Mouse (Mus musculus): Measurements from ENCODE around the gene Lurap1. TPM values are rescaled to one million over a fixed set of nuclear protein-coding genes. Genes with fewer than 3 reads are reported as not detected.

The Lurap1 gene
- polyA plus RNA-seq, 1 experiment, result 5.7 TPM

- WGBS, result 77% methylated on average over 6 of the region's 6 CpGs
These were observed 23.2 kb downstream of the Lurap1 start for GRCm38 (mm10) chr4:116127956-116128355.

GRCm38 (mm10) chr4:116125803-116126386, 25.2 kb downstream of the Lurap1 start:
- no peak overlapping the region for H3K4me3 ChIP-seq (replicated peaks; ENCODE audit: extremely low read depth, low read depth, low read length)
- no peak for DNase-seq
- H3K4me1 ChIP-seq (ENCODE audit: control insufficient read depth, insufficient read depth, low read length), result no peaks in the 10 kb centered on the region; the same call in 1 of the 2 replicates
- 90% methylated on average over 4 of the region's 4 CpGs for WGBS
- no peak for TF ChIP-seq CTCF (IDR thresholded peaks at IDR 0.05; ENCODE audit: insufficient read depth, low read length)
- no peak for TF ChIP-seq POLR2A (IDR thresholded peaks at IDR 0.05; ENCODE audit: borderline replicate concordance, extremely low read depth, low read depth, low read length)

More at GRCm38 (mm10) chr4:116127956-116128355, 23.2 kb downstream of the Lurap1 start:
- no peak overlapping the region for H3K4me3 ChIP-seq (replicated peaks; ENCODE audit: extremely low read depth, low read depth, low read length)
- no peak for TF ChIP-seq POLR2A (IDR thresholded peaks at IDR 0.05; ENCODE audit: borderline replicate concordance, extremely low read depth, low read depth, low read length)
- no peak for TF ChIP-seq CTCF (IDR thresholded peaks at IDR 0.05; ENCODE audit: insufficient read depth, low read length)
- H3K4me1 ChIP-seq (ENCODE audit: control insufficient read depth, insufficient read depth, low read length), result no peaks in the 10 kb centered on the region; the same call in 1 of the 2 replicates
- no peak for DNase-seq

DNA sequence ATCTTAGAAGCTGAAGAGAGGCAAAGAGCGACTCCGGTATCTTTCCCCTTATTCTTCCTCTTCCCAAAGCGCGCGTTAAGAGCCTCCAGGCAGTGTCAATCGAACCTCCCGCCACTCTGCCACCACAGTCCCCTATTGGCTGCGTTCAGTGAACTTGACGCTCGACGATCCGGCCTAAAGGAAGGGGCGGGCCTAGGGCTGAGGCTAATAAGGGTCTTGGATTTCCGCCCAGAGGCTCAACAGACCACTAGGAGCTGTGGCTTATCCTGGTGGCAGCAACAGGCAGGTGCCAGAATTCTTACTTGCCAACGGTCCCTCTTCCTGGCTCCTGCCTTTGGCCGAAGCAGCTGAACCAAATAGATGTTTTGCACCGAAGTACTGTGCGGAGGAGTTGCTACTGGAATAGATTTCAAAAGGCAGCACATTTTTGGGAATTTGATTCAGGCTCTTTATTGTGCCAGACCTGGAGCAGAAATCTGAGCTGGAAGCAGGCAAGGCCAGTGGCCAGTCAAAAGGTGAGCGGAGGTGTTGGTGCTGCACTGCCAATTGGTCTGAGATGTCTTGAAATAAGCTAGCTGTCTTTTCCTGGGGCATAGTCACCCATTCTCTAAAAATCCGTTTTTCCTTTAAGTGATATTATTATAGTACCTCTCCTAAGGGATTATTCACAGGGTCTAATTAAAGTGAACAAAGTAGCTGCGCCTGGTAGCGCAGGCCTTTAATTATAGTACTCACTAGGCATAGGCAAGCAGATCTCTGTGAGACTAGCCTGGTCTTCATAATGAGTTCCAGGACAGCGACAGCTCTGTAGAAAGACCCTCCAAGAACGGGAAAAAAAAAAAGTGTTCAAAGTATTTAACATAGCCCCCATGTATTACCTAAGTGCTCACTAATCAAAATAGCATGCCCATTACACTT, 27.3 kb downstream of the Lurap1 start, which contains the start of the genes Rad54l and Pomgnt1:
Gene Rad54l (minus strand): TSS at position 89 of the 918 bp plus-strand sequence.
Gene Pomgnt1 (plus strand): TSS at position 239 of the 918 bp plus-strand sequence.
- WGBS, result 6% methylated on average over 24 of the region's 24 CpGs
- Histone ChIP-seq H3K4me3 (replicated peaks; ENCODE audit: extremely low read depth, low read depth, low read length) (peak within 1 kb of the TSS; percentile 74), H3K4me1 (ENCODE audit: control insufficient read depth, insufficient read depth, low read length) (no peaks in the 10 kb centered on the region; the same call in 1 of the 2 replicates)
- TF ChIP-seq POLR2A (IDR thresholded peaks at IDR 0.05; ENCODE audit: borderline replicate concordance, extremely low read depth, low read depth, low read length) (peak; percentile 59; the same call in 1 of the 2 replicates), CTCF (IDR thresholded peaks at IDR 0.05; ENCODE audit: insufficient read depth, low read length) (peak; percentile 22; the same call in 1 of the 2 replicates)
- DNase-seq, result peak; percentile 71

DNA sequence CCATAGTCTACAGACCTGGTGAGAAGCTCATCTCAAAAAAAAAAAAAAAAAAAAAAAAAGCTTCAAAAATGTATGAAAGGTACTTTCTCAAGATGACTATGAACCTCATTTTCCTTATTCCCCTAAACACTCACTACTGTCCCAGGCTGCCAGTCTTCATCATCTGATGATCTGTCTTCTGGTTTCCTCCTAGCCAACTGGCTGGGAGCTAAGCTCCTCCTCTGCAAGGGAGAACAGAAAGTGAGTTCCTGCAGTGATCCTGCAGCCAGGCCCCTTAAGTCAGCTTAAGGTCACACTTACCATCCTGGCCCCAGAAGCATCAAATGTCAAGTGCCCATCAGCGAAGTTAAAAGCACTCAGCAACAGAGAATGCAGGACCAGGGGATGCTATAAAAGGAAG, 28.4 kb downstream of the Lurap1 start:
- H3K4me1 ChIP-seq (ENCODE audit: control insufficient read depth, insufficient read depth, low read length), result no peaks in the 10 kb centered on the region; the same call in 1 of the 2 replicates
- 0% methylated on average over 1 of the region's 1 CpGs for WGBS
- H3K4me3 ChIP-seq (replicated peaks; ENCODE audit: extremely low read depth, low read depth, low read length), result no peak overlapping the region
- TF ChIP-seq CTCF (IDR thresholded peaks at IDR 0.05; ENCODE audit: insufficient read depth, low read length) (no peak), POLR2A (IDR thresholded peaks at IDR 0.05; ENCODE audit: borderline replicate concordance, extremely low read depth, low read depth, low read length) (no peak)
- DNase-seq, result no peak

- no peaks in the 10 kb centered on the region for H3K4me1 ChIP-seq (ENCODE audit: control insufficient read depth, insufficient read depth, low read length)
- WGBS, result 90% methylated on average over 2 of the region's 2 CpGs
- DNase-seq, result no peak
- H3K4me3 ChIP-seq (replicated peaks; ENCODE audit: extremely low read depth, low read depth, low read length), result no peak overlapping the region
- TF ChIP-seq CTCF (IDR thresholded peaks at IDR 0.05; ENCODE audit: insufficient read depth, low read length), result no peak
- TF ChIP-seq POLR2A (IDR thresholded peaks at IDR 0.05; ENCODE audit: borderline replicate concordance, extremely low read depth, low read depth, low read length), result no peak
These were observed 39.7 kb downstream of the Lurap1 start for GRCm38 (mm10) chr4:116111486-116111885.

GRCm38 (mm10) chr4:116110695-116111094, 40.4 kb downstream of the Lurap1 start:
- Histone ChIP-seq H3K4me3 (replicated peaks; ENCODE audit: extremely low read depth, low read depth, low read length) (no peak overlapping the region), H3K4me1 (ENCODE audit: control insufficient read depth, insufficient read depth, low read length) (no peaks in the 10 kb centered on the region)
- no peak for TF ChIP-seq CTCF (IDR thresholded peaks at IDR 0.05; ENCODE audit: insufficient read depth, low read length)
- TF ChIP-seq POLR2A (IDR thresholded peaks at IDR 0.05; ENCODE audit: borderline replicate concordance, extremely low read depth, low read depth, low read length), result no peak
- DNase-seq, result no peak
- 85% methylated on average over 6 of the region's 6 CpGs for WGBS

DNA sequence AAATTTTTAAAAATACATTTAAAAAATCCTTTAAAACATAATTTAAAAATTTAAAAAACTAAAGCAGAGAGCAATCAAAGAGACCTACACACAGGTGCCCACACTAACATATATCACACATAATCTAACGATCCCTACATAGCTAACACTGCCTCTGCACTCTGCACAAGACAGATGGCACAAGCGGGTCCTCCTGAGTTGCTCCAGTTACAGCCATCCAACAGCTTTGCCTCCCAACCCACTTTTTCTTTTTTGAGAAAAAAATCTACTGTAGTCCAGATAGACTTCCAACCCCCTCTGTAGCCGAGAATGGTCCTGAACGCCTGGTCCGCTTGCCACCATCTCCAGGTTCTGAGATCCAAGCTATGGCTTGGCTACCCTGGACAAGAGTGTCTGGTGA, 45.9 kb downstream of the Lurap1 start:
- no peak for DNase-seq
- TF ChIP-seq CTCF (IDR thresholded peaks at IDR 0.05; ENCODE audit: insufficient read depth, low read length) (no peak), POLR2A (IDR thresholded peaks at IDR 0.05; ENCODE audit: borderline replicate concordance, extremely low read depth, low read depth, low read length) (no peak)
- no peaks in the 10 kb centered on the region for H3K4me1 ChIP-seq (ENCODE audit: control insufficient read depth, insufficient read depth, low read length)
- no peak overlapping the region for H3K4me3 ChIP-seq (replicated peaks; ENCODE audit: extremely low read depth, low read depth, low read length)
- 94% methylated on average over 5 of the region's 5 CpGs for WGBS

GRCm38 (mm10) chr4:116100959-116101358, 50.2 kb downstream of the Lurap1 start:
- no peak for DNase-seq
- WGBS, result 72% methylated on average over 7 of the region's 7 CpGs
- H3K4me1 ChIP-seq (ENCODE audit: control insufficient read depth, insufficient read depth, low read length), result no peaks in the 10 kb centered on the region
- no peak overlapping the region for H3K4me3 ChIP-seq (replicated peaks; ENCODE audit: extremely low read depth, low read depth, low read length)
- TF ChIP-seq POLR2A (IDR thresholded peaks at IDR 0.05; ENCODE audit: borderline replicate concordance, extremely low read depth, low read depth, low read length), result no peak
- TF ChIP-seq CTCF (IDR thresholded peaks at IDR 0.05; ENCODE audit: insufficient read depth, low read length), result no peak

GRCm38 (mm10) chr4:116097211-116097610, 53.9 kb downstream of the Lurap1 start:
- no peaks in the 10 kb centered on the region for H3K4me1 ChIP-seq (ENCODE audit: control insufficient read depth, insufficient read depth, low read length)
- no peak for DNase-seq
- WGBS, result 66% methylated on average over 8 of the region's 8 CpGs
- H3K4me3 ChIP-seq (replicated peaks; ENCODE audit: extremely low read depth, low read depth, low read length), result no peak overlapping the region
- TF ChIP-seq POLR2A (IDR thresholded peaks at IDR 0.05; ENCODE audit: borderline replicate concordance, extremely low read depth, low read depth, low read length) (no peak), CTCF (IDR thresholded peaks at IDR 0.05; ENCODE audit: insufficient read depth, low read length) (no peak)
